Mouse (Mus musculus): Measurements from ENCODE around the gene Cep295nl. TPM values are rescaled to one million over a fixed set of nuclear protein-coding genes. Genes with fewer than 3 reads are reported as not detected.

The Cep295nl gene
- total and polyA plus RNA-seq, 2 experiments from 2014 or later: 0.20 to 0.31 TPM

DNA sequence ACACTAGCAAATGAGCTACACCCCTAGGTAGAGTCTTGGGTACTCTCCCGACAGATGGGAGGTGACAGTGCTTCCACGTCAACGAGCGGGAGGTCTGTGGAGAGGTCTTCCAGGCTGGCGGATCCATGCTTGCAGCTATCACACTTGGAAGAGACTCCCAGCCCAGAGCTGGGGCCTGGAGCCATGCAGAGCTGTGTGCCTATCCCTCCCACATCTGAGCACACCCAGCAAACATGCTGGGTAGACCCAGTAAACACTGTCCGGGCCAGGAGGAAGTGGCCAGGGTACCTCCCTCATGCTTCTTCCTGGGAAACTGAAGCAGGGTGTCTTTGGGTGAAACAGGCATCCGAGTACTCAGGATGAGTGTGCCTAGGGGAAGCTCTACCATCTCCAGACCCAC is 18.2 kb upstream of the Cep295nl start:
- Histone ChIP-seq H3K36me3 (ENCODE audit: insufficient read depth, low read length) (no peaks in the 10 kb centered on the region), H3K9ac (replicated peaks; ENCODE audit: low read length) (no peak overlapping the region), H3K27me3 (ENCODE audit: insufficient read depth, low read length) (no peaks in the 10 kb centered on the region), H3K4me2 (ENCODE audit: low read depth, low read length) (no peak overlapping the region), H3K27ac (peak overlapping the region; percentile 26; the same call in 1 of the 2 replicates), H3K4me1 (ENCODE audit: insufficient read depth, low read length) (peaks cover 10% of the 10 kb centered on the region; the same call in 1 of the 2 replicates), H3K4me3 (ENCODE audit: low read length) (no peak overlapping the region), H3K9me3 (ENCODE audit: low read length) (no peaks in the 10 kb centered on the region)
- no peak for TF ChIP-seq CTCF (IDR thresholded peaks at IDR 0.05; ENCODE audit: low read depth)
- ATAC-seq (0 out of 2 replicates have a peak, but pooled peaks have one; percentile 1), DNase-seq (ENCODE audit: low spot score) (no peak)
- 55% methylated on average over 7 of the region's 7 CpGs for WGBS

DNA sequence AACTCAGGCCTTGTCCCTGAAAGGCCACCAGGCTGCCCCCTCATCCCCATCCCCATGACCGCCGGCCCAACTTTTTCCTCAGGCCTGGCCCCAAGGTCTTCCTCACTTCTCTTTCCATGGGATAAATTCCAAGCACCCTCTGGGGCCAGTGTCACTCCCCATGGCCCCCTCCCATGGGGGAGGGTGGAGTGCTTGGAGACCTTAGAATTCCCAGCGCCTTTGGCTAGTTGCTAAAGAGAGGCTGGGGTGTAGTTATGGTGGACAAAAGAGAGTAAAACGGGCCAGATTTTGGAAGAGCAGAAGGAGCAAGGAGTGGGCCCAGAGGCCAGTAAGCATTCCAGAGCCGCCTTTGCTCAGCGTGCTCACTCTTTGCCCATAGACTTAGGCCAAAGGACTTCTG is 13.3 kb upstream of the Cep295nl start, which contains the start of gene Timp2:
Gene Timp2, minus strand, starts transcription at position 101 of the 400 bp plus-strand sequence.
- peaks cover 23% of the 10 kb centered on the region for H3K4me1 ChIP-seq (ENCODE audit: insufficient read depth, low read length)
- no peaks in the 10 kb centered on the region for H3K27me3 ChIP-seq (ENCODE audit: insufficient read depth, low read length)
- peak within 1 kb of the TSS; percentile 92 for H3K27ac ChIP-seq
- H3K4me3 ChIP-seq (ENCODE audit: low read length): peak within 1 kb of the TSS; percentile 87
- 0 out of 2 replicates have a peak, but pooled peaks have one; percentile 0 for ATAC-seq
- no peak for TF ChIP-seq CTCF (IDR thresholded peaks at IDR 0.05; ENCODE audit: low read depth)
- H3K9ac ChIP-seq (replicated peaks; ENCODE audit: low read length): peak within 1 kb of the TSS; percentile 95
- no peak for DNase-seq (ENCODE audit: low spot score)
- no peaks in the 10 kb centered on the region for H3K36me3 ChIP-seq (ENCODE audit: insufficient read depth, low read length)
- no peaks in the 10 kb centered on the region for H3K9me3 ChIP-seq (ENCODE audit: low read length)
- WGBS: 28% methylated on average over 6 of the region's 6 CpGs
- peak within 1 kb of the TSS; percentile 96 for H3K4me2 ChIP-seq (ENCODE audit: low read depth, low read length)

DNA sequence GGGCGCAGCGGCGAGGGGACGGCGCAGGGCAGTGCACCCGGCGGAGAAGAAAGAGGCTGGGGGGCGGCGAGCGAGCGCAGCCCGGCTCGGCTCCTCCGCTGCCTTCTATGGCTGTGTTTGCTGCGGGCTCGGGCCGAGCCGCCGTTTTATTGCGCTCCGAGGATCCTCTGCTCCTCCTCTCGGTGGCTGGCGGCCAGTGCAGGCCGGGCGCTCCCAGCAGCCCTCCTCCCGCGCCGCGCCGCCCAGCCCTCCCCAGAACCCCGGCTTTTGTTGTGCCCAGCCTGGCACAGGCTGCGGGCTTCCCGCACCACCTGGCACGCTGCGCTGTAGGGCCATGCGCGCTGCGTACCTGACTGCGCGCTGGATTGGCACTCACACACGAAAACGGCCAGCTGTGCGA is 12.9 kb upstream of the Cep295nl start:
- Histone ChIP-seq H3K9me3 (ENCODE audit: low read length) (no peaks in the 10 kb centered on the region), H3K4me1 (ENCODE audit: insufficient read depth, low read length) (peaks cover 23% of the 10 kb centered on the region), H3K4me3 (ENCODE audit: low read length) (peak overlapping the region; percentile 87), H3K27me3 (ENCODE audit: insufficient read depth, low read length) (no peaks in the 10 kb centered on the region), H3K9ac (replicated peaks; ENCODE audit: low read length) (peak overlapping the region; percentile 95), H3K4me2 (ENCODE audit: low read depth, low read length) (peak overlapping the region; percentile 96), H3K27ac (peak overlapping the region; percentile 92), H3K36me3 (ENCODE audit: insufficient read depth, low read length) (no peaks in the 10 kb centered on the region)
- WGBS: 1% methylated on average over 43 of the region's 43 CpGs
- peak; percentile 54 for TF ChIP-seq CTCF (IDR thresholded peaks at IDR 0.05; ENCODE audit: low read depth)
- peak; percentile 94 for ATAC-seq
- peak; percentile 92 for DNase-seq (ENCODE audit: low spot score)

DNA sequence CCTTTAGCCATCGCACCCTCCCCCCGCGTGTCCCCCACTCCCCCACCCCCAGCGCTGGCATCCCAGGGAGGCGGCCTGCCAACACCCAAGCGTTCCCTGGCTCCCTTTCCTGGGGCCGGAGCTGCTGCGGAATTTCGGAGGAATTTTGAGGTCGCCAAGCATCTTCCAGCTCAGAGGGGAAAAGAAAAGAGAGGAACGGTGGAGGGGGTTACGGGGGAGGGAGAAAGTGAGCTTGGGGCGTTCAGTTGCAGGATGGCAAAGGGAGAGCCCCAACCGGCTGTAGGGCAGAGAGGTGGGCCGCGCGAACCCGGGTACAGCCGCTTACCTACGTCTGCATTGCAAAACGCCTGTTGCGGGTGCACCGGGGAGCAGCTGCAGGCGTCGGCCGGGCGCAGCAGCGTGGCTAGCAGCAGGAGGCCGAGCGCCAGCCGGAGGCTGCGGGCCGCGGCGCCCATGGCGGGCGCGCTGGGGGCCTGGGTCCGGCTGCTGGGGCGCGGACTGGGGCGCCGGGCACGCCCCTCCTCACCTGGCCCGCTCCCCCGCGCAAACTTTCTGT is 12.4 kb upstream of the Cep295nl start:
- DNase-seq (ENCODE audit: low spot score) (peak; percentile 42), ATAC-seq (peak; percentile 34)
- Histone ChIP-seq H3K27ac (peak overlapping the region; percentile 92), H3K4me3 (ENCODE audit: low read length) (peak overlapping the region; percentile 87), H3K27me3 (ENCODE audit: insufficient read depth, low read length) (no peaks in the 10 kb centered on the region), H3K36me3 (ENCODE audit: insufficient read depth, low read length) (no peaks in the 10 kb centered on the region), H3K9ac (replicated peaks; ENCODE audit: low read length) (peak overlapping the region; percentile 95), H3K4me1 (ENCODE audit: insufficient read depth, low read length) (peaks cover 23% of the 10 kb centered on the region), H3K4me2 (ENCODE audit: low read depth, low read length) (peak overlapping the region; percentile 96), H3K9me3 (ENCODE audit: low read length) (no peaks in the 10 kb centered on the region)
- TF ChIP-seq CTCF (IDR thresholded peaks at IDR 0.05; ENCODE audit: low read depth): no peak
- WGBS: 2% methylated on average over 34 of the region's 47 CpGs

DNA sequence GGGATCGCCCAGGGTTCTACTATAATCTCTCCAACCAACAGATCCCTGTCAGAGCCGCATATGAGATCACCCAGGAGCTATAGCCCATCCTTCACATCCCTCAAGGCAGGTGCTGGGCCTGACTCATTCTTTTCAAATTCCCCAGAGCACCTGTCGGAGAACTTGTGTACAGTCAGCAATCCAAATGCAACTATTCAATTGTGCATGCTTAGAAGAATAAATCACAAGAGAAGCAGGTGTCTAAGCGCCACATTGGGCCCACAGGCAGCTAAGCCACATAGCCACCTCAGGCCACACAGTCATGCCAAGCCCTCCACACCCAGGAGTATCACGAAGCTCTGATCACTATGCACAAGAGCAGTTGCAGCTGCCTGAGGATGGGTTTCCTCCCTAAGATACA is 7.2 kb upstream of the Cep295nl start:
- H3K9ac ChIP-seq (replicated peaks; ENCODE audit: low read length): no peak overlapping the region
- 86% methylated on average over 5 of the region's 5 CpGs for WGBS
- H3K4me3 ChIP-seq (ENCODE audit: low read length): no peak overlapping the region
- ATAC-seq (no peak), DNase-seq (ENCODE audit: low spot score) (no peak)
- H3K27ac ChIP-seq: no peak overlapping the region
- TF ChIP-seq CTCF (IDR thresholded peaks at IDR 0.05; ENCODE audit: low read depth): no peak
- H3K27me3 ChIP-seq (ENCODE audit: insufficient read depth, low read length): no peaks in the 10 kb centered on the region
- H3K4me1 ChIP-seq (ENCODE audit: insufficient read depth, low read length): peaks cover 28% of the 10 kb centered on the region
- H3K36me3 ChIP-seq (ENCODE audit: insufficient read depth, low read length): no peaks in the 10 kb centered on the region
- H3K4me2 ChIP-seq (ENCODE audit: low read depth, low read length): no peak overlapping the region
- H3K9me3 ChIP-seq (ENCODE audit: low read length): no peaks in the 10 kb centered on the region

DNA sequence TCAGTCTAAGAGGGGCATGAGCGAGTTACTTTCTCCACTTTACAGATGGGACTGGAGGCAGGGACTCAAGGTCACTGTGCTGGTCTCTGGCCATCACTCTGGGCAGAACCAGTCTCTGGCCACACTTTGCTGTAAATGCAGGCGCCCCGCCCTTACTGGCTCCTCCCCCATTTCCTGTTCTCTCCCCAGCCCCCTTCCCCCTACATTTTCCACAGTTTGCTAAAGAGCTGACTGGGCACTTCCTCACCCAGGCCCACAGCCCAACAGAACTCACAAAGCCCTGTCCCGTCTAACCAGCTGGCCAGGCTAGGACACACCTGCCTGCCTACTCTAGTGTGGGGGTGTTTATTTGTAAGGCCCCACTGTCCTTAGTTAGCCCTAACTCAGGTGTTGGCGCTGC is 6.6 kb upstream of the Cep295nl start:
- Histone ChIP-seq H3K9me3 (ENCODE audit: low read length) (no peaks in the 10 kb centered on the region), H3K9ac (replicated peaks; ENCODE audit: low read length) (no peak overlapping the region), H3K4me1 (ENCODE audit: insufficient read depth, low read length) (peaks cover 26% of the 10 kb centered on the region), H3K27ac (no peak overlapping the region), H3K36me3 (ENCODE audit: insufficient read depth, low read length) (no peaks in the 10 kb centered on the region), H3K27me3 (ENCODE audit: insufficient read depth, low read length) (no peaks in the 10 kb centered on the region), H3K4me2 (ENCODE audit: low read depth, low read length) (no peak overlapping the region), H3K4me3 (ENCODE audit: low read length) (no peak overlapping the region)
- ATAC-seq: no peak
- no peak for TF ChIP-seq CTCF (IDR thresholded peaks at IDR 0.05; ENCODE audit: low read depth)
- no peak for DNase-seq (ENCODE audit: low spot score)
- 80% methylated on average over 5 of the region's 5 CpGs for WGBS

DNA sequence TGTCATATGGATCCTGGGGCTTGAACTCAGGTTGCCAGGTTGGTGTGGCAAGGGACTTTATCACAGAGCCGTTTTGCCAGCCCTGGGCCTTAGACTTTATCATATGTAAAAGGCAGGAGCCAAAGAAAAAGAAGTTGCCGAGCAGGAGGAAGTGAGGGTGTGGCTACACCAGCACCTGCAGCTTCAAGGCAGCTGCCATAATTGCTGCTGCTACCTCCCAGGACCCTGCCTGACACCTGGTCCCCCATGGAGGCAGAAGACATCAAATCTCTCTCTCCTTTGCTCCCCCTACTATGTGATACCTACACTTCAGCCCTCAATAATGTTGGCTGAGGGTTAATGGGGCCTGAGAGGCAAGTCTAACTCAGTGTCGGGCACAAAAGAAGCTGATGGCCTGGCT is 6.1 kb upstream of the Cep295nl start:
- H3K27ac ChIP-seq: no peak overlapping the region
- no peak overlapping the region for H3K4me2 ChIP-seq (ENCODE audit: low read depth, low read length)
- H3K9ac ChIP-seq (replicated peaks; ENCODE audit: low read length): no peak overlapping the region
- peaks cover 23% of the 10 kb centered on the region for H3K4me1 ChIP-seq (ENCODE audit: insufficient read depth, low read length)
- no peak for ATAC-seq
- no peak for DNase-seq (ENCODE audit: low spot score)
- no peak overlapping the region for H3K4me3 ChIP-seq (ENCODE audit: low read length)
- H3K9me3 ChIP-seq (ENCODE audit: low read length): no peaks in the 10 kb centered on the region
- no peaks in the 10 kb centered on the region for H3K27me3 ChIP-seq (ENCODE audit: insufficient read depth, low read length)
- H3K36me3 ChIP-seq (ENCODE audit: insufficient read depth, low read length): no peaks in the 10 kb centered on the region
- no peak for TF ChIP-seq CTCF (IDR thresholded peaks at IDR 0.05; ENCODE audit: low read depth)
- 65% methylated on average over 3 of the region's 3 CpGs for WGBS

All from hindbrain, postnatal 0 days (tissue).